Mouse (Mus musculus) telencephalon, adult 2 months (tissue): ENCODE measurements at regions not wholly inside any gene's neighbourhood (a gene's known extent, or its start where the extent isn't known, plus 50 kb on each side); places are given as distances from the start of the nearest gene placed in this dataset.

Experiments used
- DNase-seq: peaks from one replicate; pipeline ENCODE4 v3.0.0-alpha.2; 2011; ENCODE audit warnings: low read depth, low spot score

DNA sequence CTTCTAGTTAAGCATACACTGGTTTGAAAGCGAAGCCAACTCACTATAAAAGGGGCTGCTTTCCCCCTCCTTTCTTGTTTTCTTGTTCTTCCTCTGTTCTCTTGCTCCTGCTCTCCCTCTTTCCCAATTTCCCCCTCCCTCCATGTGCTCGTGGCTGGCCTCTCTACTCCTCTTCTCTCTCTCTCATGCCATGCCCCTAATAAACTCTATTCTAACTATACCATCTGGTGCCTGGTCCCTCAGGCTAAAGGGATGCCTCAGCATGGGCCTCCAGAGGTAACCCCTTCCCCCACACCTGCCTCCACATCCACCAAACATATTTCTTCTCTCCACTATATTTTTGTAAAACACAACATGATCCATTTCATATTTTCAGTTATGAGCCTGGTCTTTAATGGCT is 210.1 kb downstream of the Gja1 start:
- no peak for DNase-seq

DNA sequence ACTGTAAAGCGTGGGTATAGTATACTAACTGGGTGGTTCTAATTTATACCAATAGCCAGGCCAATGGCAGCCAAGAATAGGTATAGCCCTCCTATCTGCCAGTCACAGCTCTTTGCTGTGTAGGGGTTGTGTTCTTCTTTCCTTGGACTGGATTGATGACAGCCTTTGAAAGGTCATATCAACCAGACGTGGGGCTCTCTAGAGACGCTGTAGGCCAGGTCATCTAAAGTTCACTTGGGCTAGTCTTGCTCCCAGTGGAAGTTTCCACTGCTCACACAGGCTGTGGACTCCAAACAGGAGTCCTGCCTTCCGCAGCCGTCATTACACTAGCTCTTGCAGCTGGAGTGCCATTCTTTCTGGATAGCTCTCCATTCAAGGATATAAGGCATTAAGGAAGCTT is 220.3 kb downstream of the Gja1 start:
- DNase-seq, result no peak

DNA sequence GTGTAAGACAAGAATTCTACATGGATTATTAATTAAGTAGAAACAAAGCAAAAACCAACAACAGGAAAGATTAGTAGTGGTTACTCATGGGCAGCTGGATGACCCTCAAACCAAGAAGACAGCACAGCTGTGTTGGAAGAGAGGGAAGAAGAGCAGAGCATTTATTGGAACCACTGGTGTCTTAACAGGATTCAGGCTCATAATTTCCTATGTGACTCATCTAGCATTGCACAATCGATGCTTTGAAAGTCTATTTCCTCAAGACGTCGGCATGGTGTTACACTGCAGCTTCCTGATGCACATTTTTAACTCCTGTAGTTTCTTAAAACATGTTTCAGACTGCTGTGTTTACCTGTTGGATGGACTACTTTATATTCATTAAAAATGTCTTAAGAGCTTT is 221.1 kb downstream of the Gja1 start:
- DNase-seq, result no peak

DNA sequence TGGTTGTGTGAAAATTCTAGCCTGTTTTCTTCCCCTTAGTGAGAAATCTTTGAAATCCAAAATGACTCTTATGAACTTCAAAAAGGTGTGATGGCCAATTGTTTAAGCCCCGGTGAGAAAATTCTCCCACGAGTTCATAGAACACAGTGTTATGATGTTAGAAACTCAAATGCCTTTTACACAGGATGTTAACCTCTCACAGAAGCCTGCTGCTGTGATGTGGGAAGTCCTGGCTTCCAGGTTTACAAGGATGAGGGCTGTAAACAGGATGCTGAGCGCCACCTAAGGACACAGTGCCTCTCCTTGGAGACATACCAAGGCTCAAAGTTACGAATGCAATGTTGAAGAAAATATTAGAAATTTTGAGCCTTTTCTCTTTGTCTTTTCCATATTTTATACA is 222.8 kb downstream of the Gja1 start:
- no peak for DNase-seq

DNA sequence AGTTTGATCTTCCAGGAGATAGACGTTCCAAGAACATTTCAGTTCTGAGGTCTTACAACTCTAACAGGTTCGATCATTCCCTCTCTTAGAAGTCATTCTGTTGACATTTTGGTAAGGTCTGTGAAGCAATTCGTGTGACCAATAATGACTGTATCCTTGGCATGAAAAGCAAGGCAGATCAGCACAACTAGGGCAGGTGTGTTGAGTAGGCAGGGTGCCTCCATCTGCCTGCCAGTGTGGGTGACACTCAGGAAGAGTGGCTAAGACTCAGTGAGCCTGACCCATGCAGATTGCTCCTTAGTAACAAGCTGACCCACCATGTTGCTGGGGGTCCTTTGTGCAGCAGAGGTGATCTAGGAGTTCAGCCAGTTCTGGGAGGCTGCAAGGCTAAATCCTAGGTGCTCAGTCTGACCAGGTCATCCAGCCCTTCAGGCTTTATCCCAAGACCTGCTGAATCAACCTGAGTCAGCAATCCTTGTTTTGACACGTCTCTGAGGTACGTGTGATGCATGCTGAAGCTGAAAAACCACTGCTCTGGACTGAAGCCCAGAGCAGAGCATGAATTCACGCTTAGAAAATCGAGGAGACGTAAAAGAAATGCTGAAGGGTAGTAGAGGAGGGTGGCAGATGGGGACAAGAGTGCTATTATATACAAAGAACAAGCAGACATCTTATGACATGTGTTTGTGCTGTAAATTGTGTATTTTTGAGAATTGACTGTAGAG is 234.6 kb downstream of the Gja1 start:
- DNase-seq, result peak; percentile 3

DNA sequence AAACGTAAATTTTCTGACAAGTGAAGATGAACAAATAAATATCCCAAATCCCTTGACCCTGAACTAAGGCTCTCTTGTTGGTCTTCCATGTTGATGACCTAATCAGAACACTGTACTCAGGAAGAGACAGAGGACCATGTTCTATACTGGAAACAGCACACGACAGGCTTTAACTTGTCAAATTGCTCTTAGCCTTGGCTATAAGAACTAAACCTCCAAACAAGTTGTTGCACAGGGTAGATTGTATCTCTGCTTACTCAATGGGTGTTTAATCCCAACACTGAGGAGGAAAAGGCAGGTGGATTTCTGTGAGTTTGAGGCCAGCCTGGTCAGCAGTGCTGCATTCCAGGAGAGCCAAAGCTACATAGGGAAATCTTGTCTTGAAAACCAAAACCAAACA is 265.5 kb downstream of the Gja1 start:
- no peak for DNase-seq

DNA sequence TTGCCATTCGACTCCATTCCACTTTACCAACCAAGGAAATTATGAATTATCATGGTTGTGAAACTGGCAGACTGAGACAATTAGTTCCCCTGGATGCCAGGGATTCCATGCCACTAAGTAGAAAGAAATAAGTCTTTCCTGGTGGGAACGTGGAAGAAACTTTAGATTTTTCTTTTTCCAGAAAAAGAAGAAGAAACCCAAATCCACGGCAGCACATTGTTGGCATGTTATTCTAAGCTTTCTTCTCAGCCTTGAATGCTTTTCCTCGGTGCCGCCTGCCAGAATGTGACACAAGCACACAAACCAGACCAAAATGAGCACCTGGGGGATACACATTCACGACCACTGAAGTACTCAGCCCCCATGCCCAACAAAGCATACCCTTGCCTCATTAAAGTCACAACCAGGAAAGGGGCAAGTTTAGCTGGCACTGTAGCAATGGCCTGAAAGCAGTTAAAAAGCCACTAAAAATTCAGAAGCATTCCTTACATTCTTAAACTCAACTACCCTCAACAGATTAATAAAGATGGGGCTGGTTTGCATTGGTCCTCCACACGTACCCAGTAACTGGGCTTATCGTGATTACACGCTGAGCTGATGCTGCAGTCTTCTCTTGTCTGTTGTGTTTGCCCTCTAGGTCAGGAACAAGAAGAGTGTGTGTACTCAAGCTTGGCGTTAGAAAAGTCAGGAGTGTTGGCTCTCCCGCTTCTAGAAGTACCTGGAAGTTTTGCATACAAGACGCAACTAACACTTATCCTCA is 266.4 kb downstream of the Gja1 start:
- no peak for DNase-seq

DNA sequence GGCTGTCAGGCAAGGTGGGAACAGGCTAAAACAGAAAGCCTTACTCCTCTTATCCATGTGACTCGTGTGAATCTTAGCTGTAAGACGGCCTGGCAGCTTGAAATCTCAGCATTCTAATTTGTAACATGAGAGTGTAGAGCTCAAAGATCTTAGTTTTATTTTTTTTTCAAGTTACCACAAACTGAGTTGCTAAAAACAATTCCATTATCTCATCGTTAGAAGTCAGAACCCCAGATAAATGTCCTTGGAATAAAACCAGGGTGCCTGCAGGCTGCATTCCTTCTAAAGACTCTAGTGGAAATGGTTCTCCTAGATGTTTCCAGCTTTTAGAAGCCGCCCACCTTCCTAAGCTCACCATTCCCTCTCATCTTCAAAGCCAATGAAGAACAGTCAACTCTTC is 283.4 kb downstream of the Gja1 start:
- no peak for DNase-seq

DNA sequence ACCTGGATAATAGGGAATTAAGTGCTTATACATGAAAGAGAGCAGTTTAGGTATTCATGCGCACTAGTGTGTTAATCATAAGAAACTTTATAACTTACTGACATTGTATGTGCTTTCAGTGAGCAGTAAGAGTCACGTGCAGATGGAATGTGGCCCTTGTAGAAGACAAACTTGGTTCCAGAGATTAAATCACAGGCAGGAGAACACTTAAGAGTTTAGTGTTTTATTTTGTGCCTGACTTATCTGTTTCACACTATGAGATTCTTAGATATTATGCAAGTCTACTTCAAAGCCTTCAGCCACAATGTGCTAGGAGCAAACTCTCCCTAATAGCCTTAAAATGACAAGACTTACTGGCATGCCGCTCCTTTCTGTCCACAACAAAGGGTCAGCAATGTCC is 296.8 kb downstream of the Gja1 start:
- no peak for DNase-seq

DNA sequence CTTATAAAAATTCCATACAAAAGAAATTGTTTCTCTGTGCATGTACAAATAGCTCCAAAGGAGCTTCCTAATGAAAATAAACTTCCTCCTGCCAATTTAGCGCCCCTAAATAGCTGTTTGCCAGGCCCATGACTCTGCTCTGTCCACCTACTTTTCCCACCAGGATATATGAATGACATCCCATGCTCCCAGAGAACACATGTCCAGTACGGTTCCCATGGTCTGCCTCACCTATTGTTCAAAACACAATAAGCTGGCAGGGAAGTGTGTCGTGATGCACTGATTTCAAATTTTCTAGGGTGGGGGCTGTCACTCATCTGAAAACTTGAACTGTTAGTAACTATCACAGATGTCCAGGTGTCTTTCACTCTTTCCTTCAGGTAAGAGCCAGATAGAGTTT is 305.8 kb downstream of the Gja1 start:
- DNase-seq, result no peak

DNA sequence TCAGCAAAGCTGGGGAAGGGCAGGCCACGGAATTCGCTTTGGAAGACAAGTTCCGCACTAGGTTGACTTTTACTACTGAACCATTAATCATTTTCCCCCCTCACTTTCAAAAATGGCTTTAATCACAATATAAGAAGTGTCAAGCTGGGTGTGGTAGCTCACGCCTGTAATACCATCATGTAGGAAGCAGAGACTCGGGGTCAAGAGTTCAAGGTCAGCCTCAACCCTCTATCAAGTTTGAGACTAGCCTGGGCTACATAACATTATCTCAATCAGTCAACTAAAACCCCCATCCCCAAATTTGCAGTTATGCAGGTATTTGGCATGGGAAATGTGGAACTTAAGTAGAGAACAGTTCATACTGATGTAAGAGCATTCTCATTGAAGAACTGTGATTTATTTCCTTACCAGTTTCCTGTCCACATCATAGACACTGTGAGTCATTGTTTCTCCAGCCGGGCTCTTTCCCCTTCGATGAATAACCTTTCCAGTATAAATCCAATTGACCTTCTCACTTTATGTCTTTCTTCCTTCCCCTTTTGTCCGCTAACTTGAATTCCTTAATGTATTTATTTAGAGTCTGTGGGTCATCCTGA is 308.6 kb downstream of the Gja1 start:
- no peak for DNase-seq

DNA sequence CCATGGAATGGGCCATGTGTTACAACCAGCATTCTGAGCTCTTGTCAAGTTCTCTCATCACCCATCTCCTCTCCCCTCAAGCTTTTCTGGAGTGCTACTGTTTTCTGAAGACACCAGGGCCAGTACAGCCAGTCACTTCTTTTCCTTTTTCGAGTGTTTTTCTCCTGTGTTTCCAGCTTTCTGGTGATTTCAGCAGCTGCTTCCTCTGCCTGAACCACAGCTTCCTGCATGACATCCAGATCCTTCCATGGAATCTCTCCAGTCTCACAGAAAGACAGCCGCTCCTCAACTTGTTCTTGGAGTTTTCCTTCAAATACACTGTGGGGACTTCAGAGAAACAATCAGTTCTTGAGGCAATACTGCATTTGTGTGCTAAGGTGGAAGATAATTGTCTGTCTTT is 314.3 kb downstream of the Gja1 start:
- no peak for DNase-seq

DNA sequence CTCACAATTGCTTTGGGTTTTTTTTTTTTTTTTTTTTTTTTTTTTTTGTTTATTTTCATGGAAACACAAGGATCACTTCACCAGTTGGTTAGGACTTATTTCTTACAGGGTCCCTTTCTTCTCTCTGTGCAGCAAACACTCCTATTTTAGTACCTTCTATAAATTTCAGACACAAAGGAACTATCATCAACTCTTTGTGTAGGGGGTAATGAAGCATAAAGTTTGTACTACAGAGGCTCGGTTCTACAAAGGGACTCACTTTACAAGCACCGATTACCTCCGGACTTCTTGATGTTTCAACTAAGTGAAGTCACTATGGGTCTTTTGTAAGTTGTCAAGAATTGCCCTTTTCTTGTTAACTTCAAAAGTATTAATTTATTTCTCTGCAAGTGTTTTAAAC is 318.0 kb downstream of the Gja1 start:
- no peak for DNase-seq

DNA sequence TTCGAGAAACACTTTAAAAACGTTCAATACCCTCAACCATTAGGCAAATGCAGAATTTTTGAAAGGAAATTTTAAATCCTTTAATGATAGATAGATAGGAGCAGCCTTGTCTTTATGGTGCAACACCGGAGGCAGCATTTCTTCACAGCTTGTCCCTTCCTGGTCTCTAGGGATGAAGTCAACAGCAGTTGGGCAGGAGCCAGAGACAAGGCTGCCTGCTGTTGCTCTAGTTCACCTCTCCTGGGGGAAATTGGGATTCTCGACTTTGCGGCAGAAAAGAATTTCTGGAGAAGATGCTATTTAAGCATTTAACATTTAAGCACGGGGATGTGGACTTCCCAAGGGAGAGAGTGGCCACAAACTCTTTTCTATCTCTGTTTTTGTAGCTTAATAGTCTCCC is 323.0 kb downstream of the Gja1 start:
- DNase-seq, result no peak

DNA sequence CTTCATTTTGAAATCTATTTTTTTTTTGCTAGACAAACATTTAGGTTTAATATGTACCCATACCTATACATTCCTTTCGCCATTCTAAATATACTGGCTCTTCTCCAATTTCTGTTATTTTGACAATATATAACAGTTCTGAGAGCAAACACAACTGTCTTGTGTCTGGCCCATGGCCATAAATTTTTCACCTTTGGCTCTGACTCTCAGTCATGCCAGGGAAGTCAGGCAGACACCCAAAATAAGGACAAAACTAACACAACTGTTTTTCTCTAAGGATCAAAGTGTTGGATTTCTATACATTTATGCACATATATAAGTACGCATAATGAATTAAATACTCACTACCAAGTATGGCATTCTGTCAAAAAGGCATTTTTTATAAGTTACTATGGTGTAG is 331.3 kb downstream of the Gja1 start:
- no peak for DNase-seq

DNA sequence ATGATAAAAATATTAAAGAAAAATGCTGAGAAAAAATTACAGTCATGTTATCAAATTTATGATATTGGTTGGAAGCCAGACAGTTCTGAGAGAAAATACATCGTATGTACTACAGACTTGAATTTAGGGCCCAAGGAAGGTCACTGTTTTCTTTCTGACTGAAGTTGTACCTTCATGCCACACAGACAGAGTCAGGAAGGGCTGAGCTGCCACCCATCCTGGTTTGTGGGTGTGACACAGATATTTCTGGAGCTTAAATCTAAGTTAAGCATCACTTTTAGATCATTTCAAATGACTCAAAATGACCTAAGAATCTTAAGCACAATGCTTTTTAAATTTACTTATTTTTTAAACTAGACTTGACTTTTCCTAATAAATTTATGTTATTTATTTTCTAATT is 331.8 kb downstream of the Gja1 start:
- no peak for DNase-seq

DNA sequence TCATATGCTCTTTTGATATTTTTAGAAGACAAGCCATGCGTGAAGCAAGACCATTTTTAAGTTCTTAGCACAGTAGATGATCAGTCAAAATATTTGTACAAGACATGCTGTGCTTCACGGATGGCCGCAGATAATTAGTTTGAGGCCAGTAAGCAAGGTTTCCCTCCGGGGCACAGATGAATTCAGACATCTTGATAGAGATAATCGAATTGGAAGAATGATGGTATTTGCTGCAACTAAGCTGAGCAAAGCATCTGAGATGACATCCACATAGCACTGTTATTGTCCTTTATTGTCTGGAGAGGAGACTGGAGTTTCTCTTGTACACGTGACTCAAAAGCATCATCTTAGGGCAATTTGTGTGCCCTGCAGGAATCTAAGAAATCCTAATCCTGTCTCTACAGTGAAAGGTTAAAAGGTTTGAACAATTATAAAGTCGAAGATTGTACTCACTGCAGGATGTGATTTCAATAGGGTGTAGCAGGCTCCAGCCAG is 335.5 kb downstream of the Gja1 start:
- DNase-seq, result no peak

DNA sequence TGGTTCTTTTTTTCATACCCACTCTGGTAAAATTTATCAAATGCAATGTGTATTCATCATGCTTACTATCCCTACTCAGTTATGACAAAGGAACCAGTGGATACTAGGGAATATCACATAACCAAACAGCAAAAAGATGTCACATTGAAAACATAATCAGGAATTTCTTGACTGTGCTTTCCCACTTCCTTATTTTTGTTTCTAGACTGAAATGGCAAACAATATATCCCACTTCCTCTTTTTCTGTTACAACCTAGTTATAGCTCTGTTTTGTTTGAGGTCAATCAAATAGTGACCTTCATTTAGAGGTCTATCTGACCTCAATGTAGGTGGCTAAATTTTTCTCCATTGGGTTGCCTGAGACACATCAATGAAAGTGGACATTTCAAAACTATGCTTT is 359.9 kb downstream of the Gja1 start:
- DNase-seq, result no peak

DNA sequence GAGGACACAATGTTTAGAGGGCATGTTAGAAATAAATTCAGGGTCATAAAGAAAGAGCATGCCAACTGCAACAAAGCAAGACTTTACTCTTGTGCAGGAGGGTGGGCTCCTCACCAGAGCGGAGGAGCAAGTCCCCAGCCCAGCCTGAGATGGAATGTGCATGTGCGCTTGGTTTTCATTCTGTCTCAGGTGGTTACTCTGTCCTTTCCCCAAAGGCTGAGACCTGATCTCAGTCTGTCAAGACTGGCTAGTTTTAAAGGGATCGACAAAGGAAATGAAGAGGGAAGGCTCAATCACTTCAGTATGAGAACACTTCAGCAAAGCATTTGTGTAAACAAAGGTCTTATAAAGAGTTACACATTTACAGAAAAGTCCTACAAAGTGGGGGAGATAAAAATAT is 362.5 kb downstream of the Gja1 start:
- DNase-seq, result no peak

DNA sequence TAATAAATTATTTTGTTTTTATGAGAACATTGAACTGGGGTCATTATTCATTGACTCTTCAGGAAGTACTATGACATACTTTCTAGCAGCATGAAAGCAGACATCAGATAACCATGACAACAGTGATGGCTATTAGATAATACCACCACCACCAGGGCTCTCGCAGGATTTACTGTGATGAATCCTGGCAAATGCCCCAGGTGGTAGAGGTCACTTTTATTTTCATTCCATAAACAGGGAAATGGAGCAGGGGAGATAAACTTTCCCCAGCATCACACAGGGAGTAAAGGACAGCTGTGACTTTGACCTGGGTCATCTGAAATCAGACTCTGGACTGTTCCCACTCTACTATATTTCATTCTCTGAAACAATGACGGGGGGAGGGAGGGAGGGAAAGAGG is 375.0 kb downstream of the Gja1 start:
- DNase-seq, result no peak

DNA sequence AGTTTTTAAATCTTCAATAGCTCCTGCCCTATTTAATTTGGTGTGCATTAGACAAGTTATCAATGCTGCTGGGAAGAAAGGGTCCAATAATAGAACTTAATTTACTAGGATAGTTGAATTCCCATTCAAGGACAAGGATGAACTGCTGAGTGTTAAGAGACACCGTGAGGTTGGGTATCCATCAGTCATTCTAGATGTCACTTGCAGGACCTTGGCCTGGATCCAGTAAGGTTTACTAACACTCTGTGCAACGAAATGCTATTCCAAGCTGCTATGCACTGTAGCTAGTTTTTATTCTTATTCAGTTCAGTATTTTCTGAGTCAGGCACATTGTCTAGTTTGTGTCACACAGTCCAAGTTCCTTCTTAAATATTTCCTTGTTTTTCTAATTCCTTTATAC is 376.4 kb downstream of the Gja1 start:
- no peak for DNase-seq

DNA sequence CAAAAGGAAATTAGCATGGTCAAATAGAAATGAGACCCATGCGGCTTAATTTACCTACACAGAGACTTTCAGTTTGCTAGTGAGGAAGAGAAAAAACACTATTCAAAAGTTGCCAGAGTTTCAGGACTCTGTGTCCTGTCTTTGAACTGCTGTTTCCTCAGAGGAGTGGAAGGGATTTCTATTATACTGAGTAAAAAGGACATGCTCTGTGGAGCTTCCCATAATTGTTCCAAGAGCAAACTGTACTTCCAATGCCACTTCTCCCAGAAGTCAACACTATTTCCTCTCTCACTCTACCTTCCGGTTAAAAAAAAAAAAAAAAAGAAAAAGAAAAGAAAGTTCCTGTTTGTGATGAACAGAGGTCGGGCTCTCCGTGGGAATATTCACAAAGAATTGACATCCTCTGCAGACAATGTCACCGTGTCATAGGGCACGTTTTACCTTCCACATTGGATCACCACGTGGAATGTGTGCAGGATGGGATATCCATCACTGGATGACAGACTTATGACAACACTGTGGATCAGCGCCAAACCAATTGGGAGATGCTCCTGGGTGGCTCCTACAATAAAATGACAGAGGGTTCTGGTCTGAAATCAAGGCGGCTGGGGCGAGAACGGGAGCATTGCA is 377.5 kb downstream of the Gja1 start:
- no peak for DNase-seq

DNA sequence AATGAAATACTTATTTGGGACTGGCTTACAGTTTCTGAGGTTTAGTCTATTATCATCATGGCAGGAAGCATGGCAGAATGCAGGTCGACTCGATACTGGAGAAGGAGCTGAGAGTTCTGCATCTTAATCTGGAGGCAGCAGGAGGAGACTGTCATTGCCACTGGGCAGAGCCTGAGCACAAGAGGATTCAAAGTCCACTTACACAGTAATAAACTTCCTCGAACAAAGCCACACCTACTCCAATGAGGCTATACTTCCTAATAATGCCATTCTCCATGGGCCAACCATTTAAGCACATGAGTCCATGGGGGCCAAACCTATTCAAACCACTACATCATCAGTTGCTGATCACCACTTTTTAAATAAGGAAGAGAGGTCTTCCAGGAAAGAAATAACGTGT is 393.5 kb downstream of the Gja1 start:
- no peak for DNase-seq
